Mouse (Mus musculus) layer of hippocampus, adult 6 months (tissue): ENCODE measurements around the gene Pcp4l1. TPM values are rescaled to one million over a fixed set of nuclear protein-coding genes. Genes with fewer than 3 reads are reported as not detected.

Source experiments
- long read RNA-seq, 2 experiments: library from polyadenylated mRNA; unstranded; transcript quantifications; one replicate each; pipeline ENCODE4 v2.0.0; 2019 to 2020
- polyA plus RNA-seq: library from polyadenylated mRNA; unstranded; fragments of <200 nt; fragmentation: Nextera tagmentation; gene quantifications from 2 replicates; pipeline ENCODE4 v1.2.3, GENCODE M21; 2021

The Pcp4l1 gene
- 51.6 and 80.2 TPM in 2 replicates for polyA plus RNA-seq
- long read RNA-seq, experiment 1, transcript Pcp4l1-201 (3 exons, 1,577 nt): major isoform, 65 of 71 reads
- long read RNA-seq, experiment 1, partial matches to known transcripts: 0 of 71 reads
- long read RNA-seq, experiment 1, other reads (novel, unspliced or antisense): 6 of 71 reads
- long read RNA-seq, experiment 2, transcript Pcp4l1-201 (3 exons, 1,577 nt): major isoform, 315 of 317 reads
- long read RNA-seq, experiment 2, partial matches to known transcripts: 0 of 317 reads
- long read RNA-seq, experiment 2, other reads (novel, unspliced or antisense): 2 of 317 reads

GRCm38 (mm10) chr1:171195887-171196397, at the start of gene Pcp4l1:
Pcp4l1 (minus strand) TSS chr1:171196268.

DNA sequence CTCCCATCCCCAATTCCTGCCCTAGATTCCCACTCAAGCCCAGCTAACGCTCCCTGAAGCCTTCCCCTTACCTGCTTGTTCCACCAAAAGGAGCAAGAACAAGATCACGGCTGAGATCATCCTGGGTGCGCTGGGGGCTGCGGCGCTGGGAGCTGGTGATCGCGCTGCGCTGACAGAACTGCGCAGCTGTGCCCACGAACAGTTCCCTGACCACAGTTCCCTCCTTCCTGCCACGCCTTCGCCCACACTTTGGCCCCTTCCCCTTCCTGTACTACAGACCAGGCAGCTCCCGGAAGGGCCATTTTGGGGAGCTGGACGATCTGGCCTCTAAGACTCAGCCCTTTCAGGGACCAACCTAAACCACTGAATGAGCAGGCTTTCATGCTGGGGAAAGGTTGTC, 38.1 kb upstream of the Pcp4l1 start, which contains the start of gene Fcer1g:
Fcer1g (minus strand) TSS at position 240 of the 400 bp plus-strand sequence.

DNA sequence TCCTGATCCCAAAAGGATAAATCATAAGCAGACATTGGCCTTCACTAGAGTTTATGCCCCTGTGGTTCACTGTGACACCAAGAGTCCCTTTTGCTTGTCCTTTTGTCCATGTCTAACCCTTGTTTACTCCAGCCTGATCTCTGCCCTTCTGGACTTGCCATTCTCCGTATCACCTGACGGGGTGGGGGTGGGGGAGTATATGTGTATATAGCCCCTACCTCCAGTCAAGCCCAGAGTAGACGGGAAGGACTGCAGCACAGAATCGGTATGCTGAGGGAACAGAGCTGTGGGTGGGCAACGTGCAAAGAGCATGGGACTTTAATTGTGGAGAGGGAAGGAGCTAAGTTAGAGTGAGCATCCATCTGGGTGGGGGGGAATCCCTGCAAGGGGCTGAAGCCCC, 28.8 kb upstream of the Pcp4l1 start, which contains the start of gene Apoa2:
Apoa2 (plus strand) TSS at position 198 of the 400 bp plus-strand sequence.

DNA sequence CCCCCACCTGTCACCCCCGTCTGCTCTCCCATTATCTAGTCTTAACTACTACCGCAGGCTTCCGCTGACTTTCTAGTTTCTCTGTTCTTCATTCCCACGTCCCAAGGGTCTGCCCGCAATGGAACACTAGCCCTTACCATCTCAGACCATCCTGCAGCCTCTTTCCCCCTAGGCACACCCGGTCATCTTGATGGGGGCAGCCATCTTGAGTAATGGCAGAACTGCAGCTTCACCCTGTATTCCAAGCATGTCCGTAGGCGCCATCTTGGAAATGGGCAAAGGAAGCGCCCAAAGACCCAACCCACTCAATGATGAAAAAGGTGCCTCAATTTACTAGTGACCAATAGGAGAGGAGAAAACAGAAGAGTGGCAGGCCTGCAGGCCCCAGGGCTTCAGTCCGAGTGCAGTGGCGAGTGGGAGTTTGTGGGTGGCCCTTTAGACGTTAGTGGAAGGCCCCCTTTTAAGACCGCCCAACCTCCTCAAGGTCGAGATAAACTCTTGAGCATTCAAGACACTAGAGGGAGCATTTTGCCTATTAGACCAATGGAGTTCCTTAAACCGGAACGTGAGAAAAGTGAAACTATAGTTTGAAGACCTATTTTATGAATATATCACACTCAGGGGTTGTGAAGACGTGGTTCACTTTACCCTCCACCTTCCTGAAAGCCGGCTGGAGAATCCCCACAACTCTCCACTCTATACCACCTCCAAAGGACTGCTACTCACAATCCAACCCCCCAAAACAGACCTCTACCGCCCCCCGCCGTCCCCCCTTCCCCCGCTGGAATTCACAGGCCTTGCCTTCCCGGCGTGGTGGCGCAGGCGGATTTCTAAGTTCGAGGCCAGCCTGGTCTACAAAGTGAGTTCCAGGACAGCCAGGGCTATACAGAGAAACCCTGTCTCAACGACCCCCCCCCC, 26.4 kb upstream of the Pcp4l1 start, which contains the start of gene Tomm40l:
Tomm40l (minus strand) TSS at position 277 of the 918 bp plus-strand sequence.

DNA sequence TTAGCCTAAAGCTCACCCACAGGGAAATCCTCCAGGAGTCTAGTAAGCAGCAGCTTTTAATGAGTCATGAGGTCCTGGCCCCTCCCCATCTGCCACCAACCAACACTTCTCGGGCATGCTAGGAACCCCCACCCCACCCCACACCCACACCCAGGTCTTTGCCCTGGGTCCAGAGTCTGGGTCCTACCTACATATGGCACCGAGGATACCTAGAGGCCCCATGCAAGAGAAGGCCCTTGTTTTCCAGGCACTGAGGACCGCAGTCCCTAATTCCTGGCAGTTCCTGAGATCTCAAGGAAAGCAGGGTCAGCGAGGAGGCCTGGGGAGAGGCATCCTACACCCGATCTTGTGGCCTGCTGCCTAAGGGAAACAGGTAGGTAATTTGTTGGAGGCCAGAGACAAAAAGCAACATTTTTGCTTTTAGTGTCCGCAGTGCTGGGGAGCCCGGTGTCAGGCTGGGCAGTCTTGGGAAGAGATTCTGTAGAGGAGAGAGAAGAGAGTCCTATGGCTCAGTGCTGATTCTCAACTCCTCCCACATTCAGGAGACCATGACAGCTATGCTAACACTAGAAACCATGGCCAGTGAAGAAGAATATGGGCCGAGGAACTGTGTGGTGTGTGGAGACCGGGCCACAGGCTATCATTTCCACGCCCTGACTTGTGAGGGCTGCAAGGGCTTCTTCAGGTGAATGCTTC, 17.9 kb upstream of the Pcp4l1 start, which contains the start of gene Nr1i3:
Nr1i3 (plus strand) TSS at position 170 of the 696 bp plus-strand sequence.

GRCm38 (mm10) chr1:171149974-171150760, 45.9 kb downstream of the Pcp4l1 start, which contains the start of the genes Sdhc and Mpz:
Sdhc (minus strand) TSS chr1:171150603.
Mpz (plus strand) TSS chr1:171150711.

Other genes starting within 250 kb of the Pcp4l1 start
- gene Fcgr2b, start 219.7 kb downstream of the Pcp4l1 start, polyA plus RNA-seq: 6.2 TPM in 2 replicates
- 0.23 and 0.25 TPM in 2 replicates for gene Fcgr4, start 177.3 kb downstream of the Pcp4l1 start, polyA plus RNA-seq
- gene Fcgr3, start 131.3 kb downstream of the Pcp4l1 start, polyA plus RNA-seq: 25.2 and 26.9 TPM in 2 replicates
- 4.3 and 7.5 TPM in 2 replicates for gene Cfap126, start 82.3 kb downstream of the Pcp4l1 start, polyA plus RNA-seq
- gene Sdhc, start 45.7 kb downstream of the Pcp4l1 start, polyA plus RNA-seq: 67.1 and 75.0 TPM in 2 replicates
- not detected in 2 replicates for gene Mpz, start 45.6 kb downstream of the Pcp4l1 start, polyA plus RNA-seq
- gene Nr1i3, start 17.7 kb upstream of the Pcp4l1 start, polyA plus RNA-seq: 0.09 TPM in 1 of 2 replicates, not detected in the other
- gene Tomm40l, start 26.2 kb upstream of the Pcp4l1 start, polyA plus RNA-seq: 87.6 and 97.2 TPM in 2 replicates
- 4.8 and 6.2 TPM in 2 replicates for gene Apoa2, start 28.8 kb upstream of the Pcp4l1 start, polyA plus RNA-seq
- 114 and 119 TPM in 2 replicates for gene Fcer1g, start 38.1 kb upstream of the Pcp4l1 start, polyA plus RNA-seq
- gene Adamts4, start 54.2 kb upstream of the Pcp4l1 start, polyA plus RNA-seq: 5.2 and 5.5 TPM in 2 replicates
- 112 and 142 TPM in 2 replicates for gene Ndufs2, start 55.1 kb upstream of the Pcp4l1 start, polyA plus RNA-seq
- gene B4galt3, start 74.1 kb upstream of the Pcp4l1 start, polyA plus RNA-seq: 59.3 and 66.2 TPM in 2 replicates
- gene Ppox, start 84.9 kb upstream of the Pcp4l1 start, polyA plus RNA-seq: 7.7 and 9.4 TPM in 2 replicates
- 45.9 and 51.2 TPM in 2 replicates for gene Usp21, start 91.7 kb upstream of the Pcp4l1 start, polyA plus RNA-seq
- gene Ufc1, start 98.8 kb upstream of the Pcp4l1 start, polyA plus RNA-seq: 186 and 192 TPM in 2 replicates
- gene Dedd, start 132.9 kb upstream of the Pcp4l1 start, polyA plus RNA-seq: 30.4 and 30.5 TPM in 2 replicates
- 30.4 and 30.8 TPM in 2 replicates for gene Nit1, start 149.4 kb upstream of the Pcp4l1 start, polyA plus RNA-seq
- gene Pfdn2, start 149.4 kb upstream of the Pcp4l1 start, polyA plus RNA-seq: 139 and 143 TPM in 2 replicates
- 9.4 and 9.8 TPM in 2 replicates for gene Klhdc9, start 164.5 kb upstream of the Pcp4l1 start, polyA plus RNA-seq
- 1.7 and 2.2 TPM in 2 replicates for gene Nectin4, start 173.8 kb upstream of the Pcp4l1 start, polyA plus RNA-seq
- gene Arhgap30, start 192.7 kb upstream of the Pcp4l1 start, polyA plus RNA-seq: 0.48 and 0.65 TPM in 2 replicates
- gene Usf1, start 215.0 kb upstream of the Pcp4l1 start, polyA plus RNA-seq: 36.7 and 37.4 TPM in 2 replicates
- 1.4 and 2.3 TPM in 2 replicates for gene Tstd1, start 222.6 kb upstream of the Pcp4l1 start, polyA plus RNA-seq
- gene F11r, start 241.3 kb upstream of the Pcp4l1 start, polyA plus RNA-seq: 9.5 and 13.0 TPM in 2 replicates